Mouse (Mus musculus) effector memory CD4-positive, alpha-beta T cell, adult 7 months (primary cell): Measurements from ENCODE around the gene Smco4. TPM values are rescaled to one million over a fixed set of nuclear protein-coding genes. Genes with fewer than 3 reads are reported as not detected.

Experiments used
- polyA plus RNA-seq: library from polyadenylated mRNA; unstranded; fragments of 100-300 nt; shearing (Covaris generic); gene quantifications from one replicate; pipeline ENCODE4 v1.2.1, GENCODE M21; 2017

Smco4 gene
- polyA plus RNA-seq = 25.8 TPM

DNA sequence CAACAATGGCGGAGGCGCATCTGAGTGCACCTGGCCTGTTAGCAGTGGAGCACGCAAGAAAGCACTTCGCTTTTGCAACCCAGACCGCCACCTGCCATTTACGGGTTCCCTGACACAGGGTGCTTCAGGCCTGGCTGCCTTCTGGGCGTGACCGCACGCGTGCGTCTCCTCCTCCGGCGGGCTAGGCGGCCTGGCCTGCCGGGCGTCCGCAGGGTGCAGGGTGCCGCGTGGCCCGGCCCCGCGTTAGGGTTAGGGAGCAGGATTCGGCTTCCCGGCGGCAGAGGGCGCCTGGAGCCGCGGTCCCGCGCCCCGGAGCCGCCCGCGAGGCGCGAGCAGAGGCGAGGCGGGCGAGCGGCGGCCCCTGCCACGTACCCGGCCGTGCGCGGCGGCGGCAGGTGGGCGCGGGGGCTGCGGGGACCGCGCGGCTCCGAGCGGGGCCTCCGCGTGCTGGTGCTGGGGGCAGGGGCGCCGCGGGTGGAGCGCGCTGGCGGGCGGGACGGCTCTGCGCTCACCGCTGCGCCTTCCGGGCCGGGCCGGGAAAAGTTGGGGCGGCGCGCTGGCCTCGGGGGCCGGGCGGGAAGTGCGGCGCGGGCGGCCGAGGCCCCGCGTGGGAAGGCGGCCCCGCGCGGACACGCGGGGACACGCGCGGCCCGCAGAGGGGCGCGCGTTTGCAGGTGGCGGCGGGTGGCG, at the start of gene Smco4:
Gene Smco4, plus strand, starts transcription at position 198 of the 690 bp plus-strand sequence.

Other genes starting within 250 kb of the Smco4 start
- gene Med17, start 213.5 kb upstream of the Smco4 start, polyA plus RNA-seq = 51.1 TPM
- gene Taf1d, start 187.2 kb upstream of the Smco4 start, polyA plus RNA-seq = 141 TPM
- 2.1 TPM for gene 4931406C07Rik, start 187.0 kb upstream of the Smco4 start, polyA plus RNA-seq
- 20.0 TPM for gene Cep295, start 135.6 kb upstream of the Smco4 start, polyA plus RNA-seq
- gene Deup1, start 134.5 kb downstream of the Smco4 start, polyA plus RNA-seq = 0.39 TPM
- gene Slc36a4, start 216.3 kb downstream of the Smco4 start, polyA plus RNA-seq = 7.0 TPM